Mouse (Mus musculus): ENCODE results near the gene Il20.

Il20 gene

GRCm38 (mm10) chr1:130911401-130912010, at the start of gene Il20:
TSS of gene Il20 (minus strand) at chr1:130911451.
- no peak for DNase-seq (ENCODE audit: low read depth, low spot score)

DNA sequence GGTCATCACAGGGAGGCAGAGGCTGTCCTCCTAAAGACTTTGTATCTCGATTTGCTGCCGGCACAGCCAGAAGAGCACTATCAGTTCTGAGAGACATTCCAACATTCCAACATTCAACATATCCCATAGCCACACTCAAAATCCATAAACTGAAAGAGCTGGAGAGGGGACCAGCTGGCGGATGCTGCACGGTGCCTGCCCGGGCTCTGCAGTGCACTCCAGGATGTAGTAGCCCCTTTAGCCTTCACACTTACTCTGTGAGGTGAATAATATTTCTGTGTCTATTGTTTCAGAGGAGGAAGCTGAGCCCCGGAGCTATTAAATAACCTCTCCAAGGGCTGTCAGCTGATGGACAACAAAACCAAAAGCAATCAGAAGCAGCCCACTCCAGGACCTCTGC, 35.7 kb upstream of the Il20 start:
- DNase-seq (ENCODE audit: low read depth, low spot score), result no peak

DNA sequence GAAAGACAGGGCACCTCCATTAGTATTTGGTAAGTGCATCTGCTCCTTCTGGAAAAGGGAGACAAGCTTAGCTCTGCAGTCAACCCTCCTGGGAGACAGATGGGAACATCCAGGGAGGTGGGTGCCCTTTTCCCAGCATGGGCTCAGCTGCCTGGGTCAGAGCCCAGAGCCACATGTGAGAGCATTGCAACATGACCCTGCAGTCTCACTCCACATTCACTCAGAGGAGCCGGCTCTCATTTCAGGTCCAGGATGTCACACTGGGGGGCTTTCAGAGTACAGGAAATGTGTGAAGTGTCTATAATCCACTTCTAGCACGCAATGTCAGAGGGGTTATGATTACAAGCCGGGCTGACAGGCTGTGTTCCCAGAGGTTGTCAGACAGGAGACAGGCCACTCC, 30.6 kb upstream of the Il20 start:
- DNase-seq (ENCODE audit: low read depth, low spot score), result no peak

DNA sequence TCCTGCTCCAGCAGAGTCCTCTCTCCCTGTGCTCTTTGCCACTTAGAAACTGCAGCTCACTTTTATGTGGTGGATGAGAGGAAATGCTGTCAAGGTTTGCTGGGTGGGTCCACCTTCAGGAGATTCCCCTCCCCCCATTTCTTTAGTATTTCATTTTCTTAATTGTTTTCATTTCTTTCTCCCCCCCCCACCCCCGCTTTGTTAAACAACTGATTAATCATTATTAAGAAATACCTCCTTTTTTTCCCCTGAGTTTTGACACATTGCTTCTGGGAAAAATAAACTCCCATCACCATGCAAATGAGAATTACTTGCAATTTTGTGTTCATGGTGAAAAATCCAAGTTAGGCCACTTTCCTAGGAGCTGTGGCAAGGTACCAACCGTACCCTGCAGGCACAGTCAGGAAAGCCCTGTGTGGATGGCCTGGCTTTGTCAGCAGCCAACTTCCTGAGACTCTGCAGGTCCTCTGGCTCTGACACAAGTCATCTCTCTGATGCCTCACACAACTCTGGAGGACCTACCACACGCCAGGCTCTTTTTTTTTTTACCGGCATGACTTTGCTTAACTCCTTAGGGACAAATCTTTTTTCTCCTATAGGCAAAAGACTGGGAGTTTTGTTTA, 28.9 kb upstream of the Il20 start, which contains the start of gene Il19:
Il19 (minus strand) TSS at position 51 of the 623 bp plus-strand sequence.
- peak; percentile 48 for DNase-seq (ENCODE audit: low read depth, low spot score)

- DNase-seq (ENCODE audit: low read depth, low spot score), result no peak
Measured at GRCm38 (mm10) chr1:130938192-130938591, 26.9 kb upstream of the Il20 start.

- no peak for DNase-seq (ENCODE audit: low read depth, low spot score)
Measured at GRCm38 (mm10) chr1:130937170-130937569, 25.9 kb upstream of the Il20 start.

GRCm38 (mm10) chr1:130936351-130936750, 25.1 kb upstream of the Il20 start:
- no peak for DNase-seq (ENCODE audit: low read depth, low spot score)

DNA sequence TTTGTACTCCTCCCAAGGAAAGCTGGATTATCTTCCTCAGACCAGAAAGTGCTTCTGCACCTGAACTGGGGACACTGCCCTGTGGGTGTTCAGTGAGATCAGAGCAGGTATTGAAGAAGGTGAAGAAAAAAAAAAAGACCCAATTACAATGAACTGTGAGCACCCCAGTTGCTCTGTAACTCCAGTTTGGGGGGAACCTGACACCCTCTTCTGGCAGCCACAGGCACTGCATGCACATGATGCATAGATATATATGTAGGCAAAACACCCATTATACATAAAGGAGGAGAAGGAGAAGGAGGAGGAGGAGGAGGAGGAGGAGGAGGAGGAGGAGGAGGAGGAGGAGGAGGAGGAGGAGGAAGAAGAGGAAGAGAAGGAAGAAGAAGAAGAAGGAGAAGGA, 15.2 kb upstream of the Il20 start:
- DNase-seq (ENCODE audit: low read depth, low spot score), result no peak

- no peak for DNase-seq (ENCODE audit: low read depth, low spot score)
Measured at GRCm38 (mm10) chr1:130918323-130918980, 7.2 kb upstream of the Il20 start.

DNA sequence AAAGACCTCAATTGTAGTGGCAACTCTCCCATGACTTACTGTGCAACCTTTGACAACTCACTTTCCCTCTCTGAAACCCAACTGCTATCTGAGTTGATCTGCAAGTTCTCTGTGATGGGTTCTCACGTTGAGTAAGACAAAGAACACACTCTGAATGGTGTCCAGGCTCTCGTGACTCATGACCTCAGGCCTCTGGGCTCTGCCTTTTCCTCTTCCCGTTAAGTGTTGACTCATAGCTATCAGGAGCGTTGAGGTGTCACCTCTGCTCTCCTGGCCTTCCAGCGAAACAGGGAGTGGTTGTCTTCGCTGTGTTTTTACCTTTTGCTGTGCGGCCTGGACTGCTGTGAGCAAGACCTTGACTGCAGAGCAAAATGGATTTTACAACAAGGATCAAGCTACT, 8.7 kb downstream of the Il20 start:
- DNase-seq (ENCODE audit: low read depth, low spot score), result no peak

DNA sequence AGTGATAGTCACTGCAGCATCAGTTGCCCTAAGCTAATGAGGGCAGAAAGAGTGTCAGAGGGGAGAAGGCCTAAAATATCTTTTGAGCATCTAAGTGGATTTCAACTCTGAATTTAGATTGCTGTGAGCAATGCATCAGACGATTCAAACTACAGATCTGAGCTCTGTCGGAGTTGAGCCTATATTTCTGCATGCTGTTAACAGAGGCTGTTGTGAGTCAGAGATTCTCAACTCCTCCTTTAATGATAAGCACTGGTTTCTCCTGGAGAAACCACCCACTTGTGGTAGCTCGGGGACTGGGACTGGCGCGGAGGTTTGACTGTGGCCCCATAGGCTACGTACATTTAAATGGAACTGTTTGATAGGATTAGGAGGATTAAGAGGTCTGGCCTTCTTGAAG, 16.8 kb downstream of the Il20 start:
- DNase-seq (ENCODE audit: low read depth, low spot score), result peak; percentile 37

DNA sequence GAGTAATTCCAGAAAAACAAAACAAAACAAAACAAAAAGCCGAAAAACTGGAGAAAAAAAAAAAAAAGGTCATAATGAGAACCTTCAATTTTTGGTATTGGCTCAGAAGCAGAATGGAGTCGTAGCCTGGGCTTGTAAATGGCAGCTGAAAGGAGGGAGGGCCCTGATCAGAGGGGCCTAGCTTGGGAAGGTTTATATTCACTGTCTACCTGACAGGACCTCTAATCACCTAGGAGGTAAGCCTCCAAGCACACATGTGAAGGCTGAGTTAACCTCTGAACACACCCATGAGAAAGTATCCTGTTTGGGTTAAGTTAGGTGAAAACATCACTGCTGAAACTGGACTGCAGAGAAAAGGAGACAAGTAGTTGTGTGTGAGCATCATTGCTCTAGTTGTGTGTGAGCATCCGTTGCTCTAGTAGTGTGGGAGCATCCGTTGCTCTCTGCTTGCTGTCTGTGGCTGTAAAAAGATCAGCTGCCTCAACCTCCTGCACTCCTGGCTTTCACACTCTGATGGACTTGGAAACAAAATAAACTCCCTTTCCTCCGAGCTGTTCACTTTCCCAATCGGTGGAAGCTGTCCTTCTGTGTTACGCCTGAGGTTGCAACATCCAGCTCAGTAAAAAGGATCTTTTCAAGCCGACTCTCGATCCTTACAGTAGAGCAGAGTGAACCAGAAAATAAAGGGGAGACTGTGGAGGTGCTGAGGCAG, 17.8 kb downstream of the Il20 start:
- DNase-seq (ENCODE audit: low read depth, low spot score), result no peak

- no peak for DNase-seq (ENCODE audit: low read depth, low spot score)
Measured at GRCm38 (mm10) chr1:130892446-130892845, 18.8 kb downstream of the Il20 start.

- no peak for DNase-seq (ENCODE audit: low read depth, low spot score)
Measured at GRCm38 (mm10) chr1:130887354-130887753, 23.9 kb downstream of the Il20 start, which contains the start of gene Il24. TSS of gene Il24 (minus strand) at chr1:130887454.

GRCm38 (mm10) chr1:130883146-130883545, 28.1 kb downstream of the Il20 start:
- no peak for DNase-seq (ENCODE audit: low read depth, low spot score)

DNA sequence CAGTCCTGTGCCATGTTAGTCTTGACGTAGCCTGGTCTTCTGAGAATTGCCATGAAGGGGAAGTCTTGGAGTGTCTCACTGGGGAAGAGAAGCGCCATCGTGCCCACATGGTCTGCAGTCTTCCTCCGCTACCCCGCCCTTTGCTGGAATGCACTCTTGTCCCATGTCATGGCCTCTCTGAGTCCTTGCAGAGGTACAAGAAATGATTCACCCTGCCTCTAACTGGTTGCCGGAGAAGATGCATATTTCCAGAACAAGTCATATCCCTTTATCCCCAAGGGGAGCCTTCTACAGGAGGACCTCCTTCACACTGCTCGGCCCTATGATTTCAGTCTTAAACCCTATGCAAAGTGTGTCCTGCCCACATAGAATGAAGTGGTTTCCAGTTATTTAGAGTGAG, 31.3 kb downstream of the Il20 start:
- no peak for DNase-seq (ENCODE audit: low read depth, low spot score)

- peak; percentile 22 for DNase-seq (ENCODE audit: low read depth, low spot score)
Measured at GRCm38 (mm10) chr1:130877889-130878614, 33.2 kb downstream of the Il20 start.

DNA sequence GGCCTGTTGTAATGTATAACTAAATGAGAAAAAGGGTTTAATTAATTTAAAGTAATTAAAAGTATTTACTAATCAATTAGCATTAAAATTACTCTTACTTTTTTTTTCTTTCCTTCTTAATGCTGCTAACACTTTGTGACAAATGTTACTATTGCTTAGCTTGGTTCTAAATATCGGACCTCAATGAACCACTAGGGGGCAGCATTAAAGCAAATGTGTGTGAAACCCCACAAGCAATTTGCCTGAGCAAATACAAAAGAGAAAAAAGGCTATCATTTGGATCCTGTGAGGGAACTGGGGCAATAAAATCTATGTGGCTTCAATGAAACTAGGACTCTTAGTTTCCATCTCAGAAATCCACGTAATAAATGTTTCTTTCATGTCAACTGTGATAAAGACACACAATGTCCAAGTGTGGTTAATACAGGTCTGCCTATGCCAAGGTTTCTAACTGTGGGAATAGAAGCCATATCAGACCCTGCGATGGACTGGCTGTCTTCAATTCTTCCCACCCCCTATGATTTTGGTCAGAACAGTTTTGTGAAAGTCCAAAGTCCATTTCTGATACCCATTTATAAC, 34.2 kb downstream of the Il20 start:
- peak; percentile 86 for DNase-seq (ENCODE audit: low read depth, low spot score)

DNA sequence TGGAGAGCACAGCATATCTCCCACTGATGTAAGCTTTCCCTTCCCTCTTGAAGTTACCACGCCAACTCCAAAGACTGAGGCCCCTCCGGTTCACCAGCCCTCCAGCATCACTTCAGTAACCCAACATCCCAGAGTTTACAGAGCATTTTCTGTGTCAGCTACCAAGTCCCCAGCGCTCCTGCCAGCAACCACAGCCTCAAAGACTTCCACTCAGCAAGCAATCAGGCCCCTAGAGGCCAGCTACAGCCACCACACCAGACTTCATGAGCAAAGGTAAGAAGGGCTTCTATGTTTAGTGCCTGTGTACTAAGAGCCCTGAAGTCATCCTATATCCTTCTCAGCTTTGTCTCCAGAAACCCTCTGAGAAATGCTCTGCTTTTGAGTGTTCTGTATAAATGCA, 35.3 kb downstream of the Il20 start:
- no peak for DNase-seq (ENCODE audit: low read depth, low spot score)

DNA sequence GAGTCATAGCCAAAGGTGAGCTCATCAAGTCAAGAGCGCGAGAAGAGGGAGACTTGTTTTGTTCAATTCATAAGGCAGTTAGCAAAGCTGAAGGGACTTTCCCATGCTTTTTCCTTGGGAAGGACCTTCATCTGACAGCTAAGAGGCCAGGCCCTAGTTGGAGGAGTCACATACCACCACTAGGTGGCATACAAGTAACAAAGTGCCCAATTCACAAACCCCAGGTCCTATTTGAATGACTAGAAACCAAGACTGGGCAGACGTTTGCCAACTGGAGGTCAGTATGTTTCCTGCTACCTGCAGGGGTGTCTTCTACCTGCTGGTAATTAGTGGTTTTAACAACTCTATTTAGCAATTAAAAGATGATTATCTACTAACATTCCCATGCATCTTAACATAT, 36.1 kb downstream of the Il20 start:
- peak; percentile 79 for DNase-seq (ENCODE audit: low read depth, low spot score)

DNA sequence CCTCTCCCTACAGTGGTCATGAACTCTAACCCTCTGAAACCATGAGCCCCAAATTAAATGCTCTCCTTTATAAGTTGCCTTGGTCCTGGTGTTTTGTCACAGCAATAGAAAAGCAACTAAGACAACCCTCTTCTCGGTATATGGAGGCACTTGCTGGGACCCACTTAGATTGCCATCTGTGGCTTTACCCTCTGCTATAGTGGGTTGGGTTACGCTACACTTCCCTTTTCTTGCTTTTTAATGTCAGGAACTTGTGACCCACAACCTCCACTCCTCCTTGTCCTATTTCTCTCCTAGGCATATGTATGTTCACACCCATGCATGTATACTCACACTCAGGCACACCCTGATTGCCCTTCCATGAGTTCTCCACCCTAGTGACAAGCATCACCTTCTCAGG, 38.3 kb downstream of the Il20 start:
- DNase-seq (ENCODE audit: low read depth, low spot score), result no peak

Data from brain, adult 2 months (tissue).